Mouse (Mus musculus) T-helper 1 cell (primary cell): ENCODE measurements around the gene Rhcg.

Experiments used
- in situ Hi-C: fragments of 300-600 bp; cut with MboI, MseI; formaldehyde crosslinking; loops from one replicate; pipeline ENCODE4 v1.15.1; 2025; ENCODE audit warnings: high pct_unique_total_duplicates

Gene Rhcg

GRCm38 (mm10) chr7:79602006-79602405, 15.5 kb downstream of the Rhcg start:
- in situ Hi-C loops: no loop called here

- in situ Hi-C loops: no loop called here
Measured at GRCm38 (mm10) chr7:79600122-79600521, 17.3 kb downstream of the Rhcg start.

- in situ Hi-C loops: loop anchor here (5.0 kb wide), 1 partner anchor 98 kb away; no protein-coding TSS in a partner anchor
Measured at GRCm38 (mm10) chr7:79594854-79595253, 22.6 kb downstream of the Rhcg start.

GRCm38 (mm10) chr7:79591812-79592731, 25.4 kb downstream of the Rhcg start:
- in situ Hi-C loops: loop anchor here (5.0 kb wide), 1 partner anchor 95 kb away; no protein-coding TSS in a partner anchor

- in situ Hi-C loops: loop anchor here (5.0 kb wide), 1 partner anchor 93 kb away; no protein-coding TSS in a partner anchor
Measured at GRCm38 (mm10) chr7:79590560-79591110, 26.8 kb downstream of the Rhcg start.

GRCm38 (mm10) chr7:79589763-79590559, 27.5 kb downstream of the Rhcg start:
- in situ Hi-C loops: loop anchor here (5.0 kb wide), 1 partner anchor 93 kb away; no protein-coding TSS in a partner anchor

GRCm38 (mm10) chr7:79588284-79588683, 29.2 kb downstream of the Rhcg start:
- in situ Hi-C loops: no loop called here

GRCm38 (mm10) chr7:79578851-79579241, 38.6 kb downstream of the Rhcg start:
- in situ Hi-C loops: no loop called here

- in situ Hi-C loops: no loop called here
Measured at GRCm38 (mm10) chr7:79577931-79578850, 39.3 kb downstream of the Rhcg start.

GRCm38 (mm10) chr7:79577096-79577874, 40.2 kb downstream of the Rhcg start:
- in situ Hi-C loops: no loop called here

GRCm38 (mm10) chr7:79576659-79577058, 40.8 kb downstream of the Rhcg start:
- in situ Hi-C loops: no loop called here

- in situ Hi-C loops: no loop called here
Measured at GRCm38 (mm10) chr7:79572191-79572818, 45.2 kb downstream of the Rhcg start.

GRCm38 (mm10) chr7:79568937-79569535, 48.4 kb downstream of the Rhcg start:
- in situ Hi-C loops: no loop called here

- in situ Hi-C loops: no loop called here
Measured at GRCm38 (mm10) chr7:79568212-79568611, 49.2 kb downstream of the Rhcg start.

- in situ Hi-C loops: no loop called here
Measured at GRCm38 (mm10) chr7:79563675-79564074, 53.8 kb downstream of the Rhcg start.

GRCm38 (mm10) chr7:79562385-79562784, 55.1 kb downstream of the Rhcg start:
- in situ Hi-C loops: no loop called here

GRCm38 (mm10) chr7:79558698-79559097, 58.8 kb downstream of the Rhcg start:
- in situ Hi-C loops: no loop called here

- in situ Hi-C loops: no loop called here
Measured at GRCm38 (mm10) chr7:79557728-79558221, 59.7 kb downstream of the Rhcg start.
